Mouse (Mus musculus) erythroblast, embryonic 14.5 days (primary cell): ENCODE results near the gene Il24. TPM values are rescaled to one million over a fixed set of nuclear protein-coding genes. Genes with fewer than 3 reads are reported as not detected.

ENCODE experiments used
- H3K27me3 ChIP-seq: 2 replicates; pipeline ENCODE4 v1.6.1; 2012; ENCODE audit warnings: inconsistent platforms; ENCODE audit not compliant: control insufficient read depth
- H3K36me3 ChIP-seq: 2 replicates; pipeline ENCODE4 v1.6.1; 2012; ENCODE audit warnings: mild to moderate bottlenecking, inconsistent platforms; ENCODE audit not compliant: control insufficient read depth
- H3K4me1 ChIP-seq: 2 replicates; pipeline ENCODE4 v1.6.1; 2012; ENCODE audit warnings: inconsistent platforms; ENCODE audit not compliant: control insufficient read depth
- H3K4me3 ChIP-seq: replicated peaks from 2 replicates; pipeline ENCODE3; 2012; ENCODE audit warnings: moderate library complexity, mild to moderate bottlenecking, inconsistent platforms
- H3K9me3 ChIP-seq: 2 replicates; pipeline ENCODE4 v1.6.1; 2012; ENCODE audit warnings: low read length, inconsistent platforms, mixed read lengths; ENCODE audit not compliant: control insufficient read depth
- GATA1 ChIP-seq: IDR thresholded peaks from 2 replicates; pipeline ENCODE4 v1.6.1; 2012; ENCODE audit warnings: low read length, inconsistent platforms, mixed read lengths
- TAL1 ChIP-seq: IDR thresholded peaks from 3 replicates; pipeline ENCODE4 v1.6.1; 2012; ENCODE audit warnings: low read length, inconsistent platforms, mixed read lengths
- polyA plus RNA-seq: library from polyadenylated mRNA; stranded (reverse); fragments of >175 nt; gene quantifications from 2 replicates; pipeline ENCODE4 v1.2.3, GENCODE M21; 2012

Gene Il24
- polyA plus RNA-seq, 1 experiment = not detected

DNA sequence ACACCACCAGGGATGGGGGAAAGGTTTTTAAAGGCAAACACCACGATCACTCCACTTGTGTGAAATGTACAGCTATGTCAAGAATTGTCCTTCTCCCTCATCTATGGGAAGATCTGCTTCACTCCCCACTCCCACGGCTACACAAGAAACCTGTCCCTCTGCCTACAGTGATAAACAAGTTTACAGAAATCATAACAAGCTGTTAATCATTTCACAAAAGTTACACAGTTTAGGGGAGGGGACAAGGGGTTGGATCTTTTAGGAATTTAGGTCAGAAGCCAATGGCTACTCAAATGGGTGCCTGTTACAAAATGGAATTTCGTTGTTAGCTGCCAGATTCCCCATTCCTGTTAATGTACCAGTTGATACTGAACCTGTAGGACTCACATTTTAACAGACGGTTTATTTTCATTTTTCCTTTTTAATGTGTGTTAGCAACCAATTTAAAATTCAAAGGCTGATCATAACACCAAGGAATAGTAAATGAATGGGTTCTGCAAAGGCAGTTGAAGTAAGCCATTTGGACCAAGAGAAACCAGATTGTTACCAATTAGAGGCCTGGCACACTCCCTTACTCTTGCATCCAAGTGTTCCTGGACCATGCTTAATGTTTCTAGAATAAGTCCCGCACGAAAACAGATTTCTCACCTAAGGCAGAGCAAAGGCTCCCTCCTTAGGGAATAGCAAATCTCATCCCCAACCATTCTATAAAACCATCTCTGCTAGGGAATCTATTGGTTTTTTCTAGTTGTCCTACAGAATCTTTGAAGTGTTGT lies 51.9 kb downstream of the Il24 start:
- Histone ChIP-seq H3K27me3 (no peaks in the 10 kb centered on the region), H3K4me3 (no peak overlapping the region), H3K4me1 (no peaks in the 10 kb centered on the region), H3K9me3 (no peaks in the 10 kb centered on the region), H3K36me3 (no peaks in the 10 kb centered on the region)
- TF ChIP-seq TAL1 = no peak
- no peak for TF ChIP-seq GATA1

GRCm38 (mm10) chr1:130832230-130833149 lies 54.8 kb downstream of the Il24 start:
- Histone ChIP-seq H3K9me3 (no peaks in the 10 kb centered on the region), H3K36me3 (no peaks in the 10 kb centered on the region)
- TF ChIP-seq TAL1 (no peak), GATA1 (no peak)

More at GRCm38 (mm10) chr1:130832230-130833149, 54.8 kb downstream of the Il24 start:
- no peaks in the 10 kb centered on the region for H3K27me3 ChIP-seq
- H3K4me1 ChIP-seq = peaks cover 2% of the 10 kb centered on the region
- no peak overlapping the region for H3K4me3 ChIP-seq

Other genes with a start within 250 kb of the Il24 start
- not detected in 2 replicates for gene C4bp, start 225.8 kb downstream of the Il24 start, polyA plus RNA-seq
- gene Gm29427, start 171.7 kb downstream of the Il24 start, polyA plus RNA-seq = not detected in 2 replicates
- 0.54 and 0.58 TPM in 2 replicates for gene Yod1, start 170.1 kb downstream of the Il24 start, polyA plus RNA-seq
- gene Pfkfb2, start 158.2 kb downstream of the Il24 start, polyA plus RNA-seq = 0.28 and 0.32 TPM in 2 replicates
- 5.3 and 6.5 TPM in 2 replicates for gene AA986860, start 155.5 kb downstream of the Il24 start, polyA plus RNA-seq
- not detected in 2 replicates for gene Fcamr, start 86.6 kb downstream of the Il24 start, polyA plus RNA-seq
- 0.01 TPM in 1 of 2 replicates, not detected in the other for gene Pigr, start 60.8 kb downstream of the Il24 start, polyA plus RNA-seq
- gene Fcmr, start 21.8 kb downstream of the Il24 start, polyA plus RNA-seq = 0.04 TPM in 1 of 2 replicates, not detected in the other
- 0.05 TPM in 1 of 2 replicates, not detected in the other for gene Il20, start 24.0 kb upstream of the Il24 start, polyA plus RNA-seq
- not detected in 2 replicates for gene Il19, start 52.7 kb upstream of the Il24 start, polyA plus RNA-seq
- not detected in 2 replicates for gene Il10, start 132.4 kb upstream of the Il24 start, polyA plus RNA-seq
- gene Mapkapk2, start 210.4 kb upstream of the Il24 start, polyA plus RNA-seq = 1.3 and 1.5 TPM in 2 replicates